Mouse (Mus musculus): ENCODE results near the gene Bcor. TPM values are rescaled to one million over a fixed set of nuclear protein-coding genes. Genes with fewer than 3 reads are reported as not detected.

Bcor gene
- 23.2 TPM for polyA plus RNA-seq (2017; shearing (Covaris generic))

GRCm38 (mm10) chrX:12159981-12160656, at the start of gene Bcor:
TSS of gene Bcor (minus strand) at chrX:12160355.

